Mouse (Mus musculus) brain, embryonic 14.5 days (tissue): ENCODE data around the gene Mtus2.

Experiments used
- CTCF ChIP-seq: fragments of 200-500 bp; IDR thresholded peaks from 2 replicates; pipeline ENCODE4 v1.5.1; 2012; ENCODE audit warnings: inconsistent platforms, mild to moderate bottlenecking, moderate library complexity, borderline replicate concordance; ENCODE audit not compliant: insufficient read depth, insufficient read length; ENCODE audit errors: extremely low read depth
- POLR2A ChIP-seq: fragments of 200-500 bp; IDR thresholded peaks from 2 replicates; pipeline ENCODE4 v1.6.1; 2012; ENCODE audit warnings: mild to moderate bottlenecking, inconsistent platforms, borderline replicate concordance; ENCODE audit not compliant: poor library complexity, insufficient read depth, insufficient read length, severe bottlenecking; ENCODE audit errors: extremely low read depth

GRCm38 (mm10) chr5:148059339-148059738 is 102.2 kb downstream of the Mtus2 start:
- no peak for TF ChIP-seq CTCF
- no peak for TF ChIP-seq POLR2A
